Mouse (Mus musculus) fibroblast of lung, adult 2 months (primary cell): ENCODE data around the gene Prl7a1.

ENCODE experiments used
- DNase-seq: peaks from one replicate; pipeline ENCODE4 v3.0.0-alpha.2; 2011; ENCODE audit warnings: low read depth

Gene Prl7a1

DNA sequence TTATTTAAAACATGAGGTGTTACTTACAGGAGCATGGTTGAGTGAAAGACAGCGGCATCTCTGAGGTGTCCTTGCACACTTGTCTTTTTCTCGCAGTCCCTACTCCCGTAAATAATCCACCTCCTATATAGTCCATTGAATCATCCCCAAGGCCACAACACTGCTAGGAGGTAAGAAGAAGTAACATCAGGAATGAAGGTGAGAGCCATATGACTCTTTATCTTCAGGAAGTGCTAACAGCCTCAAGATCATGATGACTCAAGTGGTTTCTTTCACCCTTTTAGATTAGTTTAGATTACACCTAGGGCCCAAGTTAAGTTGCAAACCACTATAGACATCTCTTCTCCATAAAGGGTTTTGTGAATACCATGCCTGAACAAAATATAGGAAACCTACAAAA, at the start of gene Prl7a1:
Gene Prl7a1, minus strand, starts transcription at position 101 of the 400 bp plus-strand sequence.
- no peak for DNase-seq

GRCm38 (mm10) chr13:27667936-27668335, 25.6 kb upstream of the Prl7a1 start, which contains the start of gene Prl7a2:
TSS of gene Prl7a2 (minus strand) at chr13:27668036.
- DNase-seq = no peak

DNA sequence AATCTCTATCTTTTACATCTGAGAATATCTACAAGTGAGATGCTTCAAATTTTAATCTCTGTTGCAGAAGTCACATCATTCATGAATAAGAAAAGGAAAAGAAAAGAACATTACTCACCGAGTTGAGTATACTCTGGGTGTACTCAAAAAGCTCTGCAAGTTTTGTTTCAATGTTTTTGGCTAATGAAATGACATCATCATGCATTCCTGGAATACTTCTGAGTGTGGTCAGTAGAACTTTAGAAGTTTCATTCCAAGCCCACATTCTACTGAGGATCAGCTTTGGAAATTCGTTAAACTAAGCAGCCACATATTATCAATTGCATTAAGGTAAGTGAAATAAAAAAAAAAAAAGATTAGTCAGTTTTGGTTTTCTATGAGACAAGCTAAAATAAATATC, 18.5 kb upstream of the Prl7a1 start:
- no peak for DNase-seq

DNA sequence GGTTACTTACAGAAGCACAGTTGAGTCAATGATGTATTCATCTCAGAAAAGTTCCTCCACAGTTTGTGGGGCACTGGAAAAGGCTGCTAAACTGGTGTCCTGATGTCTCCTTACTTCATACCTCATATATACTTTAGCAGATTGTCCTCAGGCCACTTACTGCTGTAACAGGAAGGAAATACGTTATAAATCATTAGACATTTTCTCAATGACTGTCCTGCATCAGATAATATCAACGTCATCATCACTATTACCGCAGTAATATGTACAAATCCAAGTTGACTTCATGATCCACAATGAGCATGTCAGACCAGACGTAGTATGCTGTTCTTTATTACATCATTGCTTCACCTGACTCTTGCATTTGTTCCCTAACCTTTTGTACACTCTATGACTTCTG, 31.8 kb downstream of the Prl7a1 start, which contains the start of gene Prl7b1:
Gene Prl7b1, minus strand, starts transcription at position 101 of the 400 bp plus-strand sequence.
- no peak for DNase-seq
